Mouse (Mus musculus): ENCODE measurements around the gene Dqx1. TPM values are rescaled to one million over a fixed set of nuclear protein-coding genes. Genes with fewer than 3 reads are reported as not detected.

Dqx1 gene
- polyA plus RNA-seq, 1 experiment from 2014 or later, result 0.93 TPM

MicroRNAs encoded within 50 kb of the gene (microRNA counts, 519-probe panel; counts per million panel counts)
- not detected for microRNA mmu-miR-3470a+mmu-miR-3470b

Other genes with a start within 250 kb of the Dqx1 start
- 1.7 and 2.0 TPM in 2 replicates for gene Sema4f, start 118.1 kb upstream of the Dqx1 start, polyA plus RNA-seq (2014; fragmentation: Nextera tagmentation; extraction: Ambion mirVana)
- gene M1ap, start 110.9 kb upstream of the Dqx1 start, polyA plus RNA-seq (2014; fragmentation: Nextera tagmentation; extraction: Ambion mirVana), result 0.22 TPM in 1 of 2 replicates, not detected in the other
- gene Dok1, start 24.4 kb upstream of the Dqx1 start, polyA plus RNA-seq (2014; fragmentation: Nextera tagmentation; extraction: Ambion mirVana), result 4.5 and 6.6 TPM in 2 replicates
- 7.1 and 7.7 TPM in 2 replicates for gene Loxl3, start 23.7 kb upstream of the Dqx1 start, polyA plus RNA-seq (2014; fragmentation: Nextera tagmentation; extraction: Ambion mirVana)
- gene Aup1, start 3.3 kb upstream of the Dqx1 start, polyA plus RNA-seq (2014; fragmentation: Nextera tagmentation; extraction: Ambion mirVana), result 112 TPM in 2 replicates
- 31.7 and 33.9 TPM in 2 replicates for gene Htra2, start 2.6 kb upstream of the Dqx1 start, polyA plus RNA-seq (2014; fragmentation: Nextera tagmentation; extraction: Ambion mirVana)
- gene Tlx2, start 12.4 kb downstream of the Dqx1 start, polyA plus RNA-seq (2014; fragmentation: Nextera tagmentation; extraction: Ambion mirVana), result 5.2 and 9.4 TPM in 2 replicates
- 38.1 and 39.8 TPM in 2 replicates for gene Pcgf1, start 20.0 kb downstream of the Dqx1 start, polyA plus RNA-seq (2014; fragmentation: Nextera tagmentation; extraction: Ambion mirVana)
- 0.38 TPM in 1 of 2 replicates, not detected in the other for gene Lbx2, start 28.5 kb downstream of the Dqx1 start, polyA plus RNA-seq (2014; fragmentation: Nextera tagmentation; extraction: Ambion mirVana)
- 0.91 and 1.0 TPM in 2 replicates for gene Ccdc142, start 43.8 kb downstream of the Dqx1 start, polyA plus RNA-seq (2014; fragmentation: Nextera tagmentation; extraction: Ambion mirVana)
- gene Gm42688, start 43.8 kb downstream of the Dqx1 start, polyA plus RNA-seq (2014; fragmentation: Nextera tagmentation; extraction: Ambion mirVana), result 1.9 TPM in 2 replicates
- gene Mrpl53, start 51.2 kb downstream of the Dqx1 start, polyA plus RNA-seq (2014; fragmentation: Nextera tagmentation; extraction: Ambion mirVana), result 127 TPM in 2 replicates
- 17.1 and 20.2 TPM in 2 replicates for gene Mogs, start 57.7 kb downstream of the Dqx1 start, polyA plus RNA-seq (2014; fragmentation: Nextera tagmentation; extraction: Ambion mirVana)
- gene Wbp1, start 63.7 kb downstream of the Dqx1 start, polyA plus RNA-seq (2014; fragmentation: Nextera tagmentation; extraction: Ambion mirVana), result 160 and 179 TPM in 2 replicates
- 18.5 and 21.3 TPM in 2 replicates for gene Ino80b, start 67.6 kb downstream of the Dqx1 start, polyA plus RNA-seq (2014; fragmentation: Nextera tagmentation; extraction: Ambion mirVana)
- gene Rtkn, start 77.6 kb downstream of the Dqx1 start, polyA plus RNA-seq (2014; fragmentation: Nextera tagmentation; extraction: Ambion mirVana), result 17.7 and 18.3 TPM in 2 replicates
- 12.3 and 13.8 TPM in 2 replicates for gene Wdr54, start 98.6 kb downstream of the Dqx1 start, polyA plus RNA-seq (2014; fragmentation: Nextera tagmentation; extraction: Ambion mirVana)
- 3.7 TPM in 2 replicates for gene 1700003E16Rik, start 98.6 kb downstream of the Dqx1 start, polyA plus RNA-seq (2014; fragmentation: Nextera tagmentation; extraction: Ambion mirVana)
- gene Dctn1, start 108.1 kb downstream of the Dqx1 start, polyA plus RNA-seq (2014; fragmentation: Nextera tagmentation; extraction: Ambion mirVana), result 75.1 and 81.6 TPM in 2 replicates
- 2.5 and 3.1 TPM in 2 replicates for gene Slc4a5, start 162.0 kb downstream of the Dqx1 start, polyA plus RNA-seq (2014; fragmentation: Nextera tagmentation; extraction: Ambion mirVana)